Comparison of ENCODE assay signal across 8 mouse cellular contexts in the genomic region with DNA sequence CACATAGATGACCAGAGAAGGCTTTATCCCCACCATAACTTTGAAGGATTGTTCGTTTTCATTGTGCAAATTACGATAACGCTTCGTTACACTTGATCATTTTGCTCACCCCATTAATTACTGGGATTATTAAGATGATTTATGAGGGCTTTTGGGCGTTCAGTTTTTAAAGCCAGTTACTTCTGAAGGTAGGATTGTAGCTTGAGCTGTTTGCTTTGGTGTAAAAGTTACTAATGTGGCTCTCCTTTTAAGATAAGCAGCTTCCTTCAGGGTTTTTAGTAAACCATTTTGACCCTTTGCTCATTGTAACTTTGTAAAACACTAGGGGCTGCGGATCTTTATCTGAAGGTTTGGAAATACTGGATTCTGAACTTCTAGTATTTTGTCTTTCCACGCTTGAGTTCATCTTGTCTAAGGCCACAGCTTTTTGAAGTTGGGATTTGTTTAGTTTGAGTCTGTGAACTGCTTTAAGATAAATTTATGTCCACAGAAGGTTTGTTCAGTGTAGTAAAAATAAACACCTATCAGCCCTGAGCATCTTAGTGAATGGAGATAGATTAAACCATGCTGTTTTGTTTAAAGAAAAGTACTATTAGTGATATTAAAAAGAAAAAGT. TPM values are rescaled to one million over a fixed set of nuclear protein-coding genes. Genes with fewer than 3 reads are reported as not detected.
DNase-seq lines count a peak whose midpoint lies in the region; ATAC-seq and TF ChIP-seq lines count a peak whose summit lies in the region.

No protein-coding gene starts in this region.

- DNase-seq in kidney, adult 2 months, result no peak
- no peak for DNase-seq in kidney, adult 11 months
- no peak for DNase-seq in hindbrain, embryonic 11.5 days (ENCODE audit: low spot score)
- peak; percentile 87 for DNase-seq in midbrain, embryonic 11.5 days (ENCODE audit: low spot score, missing footprints)
- DNase-seq in layer of hippocampus, adult 9-11 months, result no peak
- no peak for DNase-seq in cerebellum, adult 11-12 months
- no peak for DNase-seq in left cerebral cortex, postnatal 25 days (ENCODE audit: low spot score in 2 of 2)

- peaks cover 23% of the 10 kb centered on the region for H3K4me1 ChIP-seq in kidney, adult 2 months (ENCODE audit: control insufficient read depth, insufficient read depth, low read length)
- no peaks in the 10 kb centered on the region; the same call in 1 of the 2 replicates for H3K4me1 ChIP-seq in bone marrow, adult 2 months (ENCODE audit: control insufficient read depth, insufficient read depth, low read length)
- H3K4me1 ChIP-seq in hindbrain, embryonic 11.5 days (replicated peaks; ENCODE audit: control insufficient read depth, insufficient read depth, low read length), result 0 out of 2 replicates have a peak, but pooled peaks cover 2% of the 10 kb centered on the region
- H3K4me1 ChIP-seq in midbrain, embryonic 11.5 days (ENCODE audit: control insufficient read depth, insufficient read depth, low read length), result peaks cover 11% of the 10 kb centered on the region

- no peak for TF ChIP-seq CTCF in kidney, adult 2 months (conservative IDR thresholded peaks at IDR 0.05; ENCODE audit: insufficient read depth, insufficient read length, low read depth, low read length)
- no peak for TF ChIP-seq CTCF in bone marrow, adult 2 months (IDR thresholded peaks at IDR 0.05; ENCODE audit: control insufficient read depth, insufficient read depth, low read length)

- no peaks in the 10 kb centered on the region for H3K9me3 ChIP-seq in hindbrain, embryonic 11.5 days (ENCODE audit: control insufficient read depth, low read length)
- H3K9me3 ChIP-seq in midbrain, embryonic 11.5 days (ENCODE audit: control insufficient read depth, low read length), result no peaks in the 10 kb centered on the region

- peak overlapping the region; percentile 71 for H3K27ac ChIP-seq in kidney, adult 2 months (ENCODE audit: insufficient read depth, low read depth, low read length)
- peak overlapping the region; percentile 87; the same call in 1 of the 2 replicates for H3K27ac ChIP-seq in bone marrow, adult 2 months (ENCODE audit: control insufficient read depth, insufficient read depth, low read depth, low read length, poor library complexity)
- H3K27ac ChIP-seq in hindbrain, embryonic 11.5 days (ENCODE audit: low read depth, low read length), result peak overlapping the region; percentile 94; the same call in 1 of the 2 replicates
- H3K27ac ChIP-seq in midbrain, embryonic 11.5 days (ENCODE audit: low read depth, low read length), result no peak overlapping the region

- no peak for ATAC-seq in hindbrain, embryonic 11.5 days (ENCODE audit: low FRiP score)
- ATAC-seq in midbrain, embryonic 11.5 days (ENCODE audit: low FRiP score), result no peak

- H3K4me3 ChIP-seq in kidney, adult 2 months (ENCODE audit: insufficient read depth, low read depth, low read length), result peak overlapping the region; percentile 91
- peak overlapping the region; percentile 95 for H3K4me3 ChIP-seq in bone marrow, adult 2 months (replicated peaks; ENCODE audit: control insufficient read depth, low read depth, low read length)
- H3K4me3 ChIP-seq in hindbrain, embryonic 11.5 days (ENCODE audit: low read depth, low read length), result peak overlapping the region; percentile 96
- H3K4me3 ChIP-seq in midbrain, embryonic 11.5 days (ENCODE audit: low read depth, low read length), result peak overlapping the region; percentile 94

- 3% methylated on average over 7 of the region's 7 CpGs for WGBS in kidney, adult 2 months
- WGBS in bone marrow, adult 2 months, result under 1% methylated on average over 7 of the region's 7 CpGs
- WGBS in hindbrain, embryonic 11.5 days, result 8% methylated on average over 7 of the region's 7 CpGs
- 7% methylated on average over 7 of the region's 7 CpGs for WGBS in midbrain, embryonic 11.5 days

- peak overlapping the region; percentile 97 for H3K9ac ChIP-seq in hindbrain, embryonic 11.5 days (ENCODE audit: low read depth, low read length)
- H3K9ac ChIP-seq in midbrain, embryonic 11.5 days (ENCODE audit: low read length), result peak overlapping the region; percentile 99

- peak overlapping the region; percentile 77 for H3K4me2 ChIP-seq in hindbrain, embryonic 11.5 days (replicated peaks; ENCODE audit: low read depth, low read length)
- peak overlapping the region; percentile 95 for H3K4me2 ChIP-seq in midbrain, embryonic 11.5 days

- H3K27me3 ChIP-seq in kidney, adult 2 months (replicated peaks; ENCODE audit: control insufficient read depth, insufficient read depth, low read length), result no peaks in the 10 kb centered on the region
- H3K27me3 ChIP-seq in hindbrain, embryonic 11.5 days (ENCODE audit: control insufficient read depth, insufficient read depth, low read length), result no peaks in the 10 kb centered on the region
- no peaks in the 10 kb centered on the region for H3K27me3 ChIP-seq in midbrain, embryonic 11.5 days (ENCODE audit: control insufficient read depth, insufficient read depth, low read length)

- intact Hi-C loops in left cerebral cortex, postnatal 25 days (cut with DNase I), result loop anchor here (5.0 kb wide), 1 partner anchor 73 kb away; no protein-coding TSS in a partner anchor

- TF ChIP-seq POLR2A in kidney, adult 2 months (IDR thresholded peaks at IDR 0.05; ENCODE audit: low read depth, low read length), result no peak
- no peak for TF ChIP-seq POLR2A in bone marrow, adult 2 months (IDR thresholded peaks at IDR 0.05; ENCODE audit: borderline replicate concordance, control insufficient read depth, low read depth, low read length)

- H3K36me3 ChIP-seq in kidney, adult 2 months (ENCODE audit: control insufficient read depth, insufficient read depth, low read length), result no peaks in the 10 kb centered on the region
- no peaks in the 10 kb centered on the region for H3K36me3 ChIP-seq in hindbrain, embryonic 11.5 days (ENCODE audit: control insufficient read depth, insufficient read depth, low read length)
- H3K36me3 ChIP-seq in midbrain, embryonic 11.5 days (ENCODE audit: control insufficient read depth, insufficient read depth, low read length), result peaks cover 3% of the 10 kb centered on the region; the same call in 1 of the 2 replicates

RNA-seq across cellular contexts. Expression of a gene that starts 1.4 kb away (rescaled TPM):
- polyA plus RNA-seq in kidney, adult 2 months (2012; rRNA removed), result 45.9 and 52.4 TPM in 2 replicates
- polyA plus RNA-seq in bone marrow, adult 2 months (2011; ENCODE audit: insufficient read depth, insufficient read length, low replicate concordance, missing spikeins), result 18.8 and 42.8 TPM in 2 replicates
- 106 and 117 TPM in 2 replicates for polyA plus RNA-seq in hindbrain, embryonic 11.5 days (2014; fragmentation: Nextera tagmentation; extraction: Ambion mirVana)
- polyA plus RNA-seq in midbrain, embryonic 11.5 days (2014; fragmentation: Nextera tagmentation; extraction: Ambion mirVana), result 103 and 107 TPM in 2 replicates
- total RNA-seq in left cerebral cortex, postnatal 25 days (2021), result 100 to 1,000 TPM; 112 to 114 TPM
